Mouse (Mus musculus) heart, adult 11 months (tissue): ENCODE results near the gene Utrn.
A peak's percentile ranks its signal among the peaks of the same experiment; 100 is the strongest.

Experiments used
- DNase-seq: peaks from one replicate; pipeline ENCODE4 v3.0.0; 2022

Utrn gene

DNA sequence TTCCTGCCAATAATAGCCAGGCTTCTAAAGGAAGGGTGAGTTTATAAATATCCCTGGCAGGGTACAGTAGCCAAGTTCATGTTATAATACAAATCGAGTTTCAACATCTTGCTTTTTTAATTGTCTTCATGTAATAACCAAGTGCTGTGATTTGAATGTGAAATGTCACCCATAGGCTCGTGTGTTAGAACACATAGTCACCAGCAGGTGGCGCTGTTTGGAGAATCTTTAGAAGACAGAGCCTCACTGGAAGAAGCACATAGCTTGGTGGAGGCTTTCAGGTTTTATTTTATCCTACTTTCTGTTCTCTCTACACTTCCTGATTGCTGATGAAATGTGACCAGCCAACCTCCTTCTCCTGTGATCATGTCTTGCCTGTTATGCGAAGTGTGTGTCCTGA is 207.1 kb downstream of the Utrn start:
- DNase-seq = peak; percentile 21

GRCm38 (mm10) chr10:12658023-12658744 is 211.0 kb downstream of the Utrn start:
- DNase-seq = peak; percentile 49

- no peak for DNase-seq
These were observed 216.2 kb downstream of the Utrn start for GRCm38 (mm10) chr10:12652988-12653387.

DNA sequence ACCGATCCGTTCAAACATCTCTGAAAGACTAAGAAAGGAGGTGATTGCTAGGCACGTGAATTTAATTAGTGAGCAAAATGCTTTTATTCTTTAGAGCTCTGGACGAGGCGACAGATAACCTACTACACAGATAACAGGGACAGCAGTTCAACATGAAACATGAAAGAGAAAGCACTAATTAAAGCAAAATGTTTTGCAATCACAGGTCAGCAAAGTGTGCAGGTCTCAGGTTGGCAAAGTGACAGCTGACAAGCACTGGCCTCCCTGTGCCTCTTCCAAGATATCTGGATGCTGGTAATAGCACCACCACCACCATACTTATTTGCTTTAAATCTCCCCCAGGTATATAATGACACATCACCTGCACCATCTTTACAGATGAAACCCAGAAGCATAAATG is 223.0 kb downstream of the Utrn start:
- peak; percentile 75 for DNase-seq

DNA sequence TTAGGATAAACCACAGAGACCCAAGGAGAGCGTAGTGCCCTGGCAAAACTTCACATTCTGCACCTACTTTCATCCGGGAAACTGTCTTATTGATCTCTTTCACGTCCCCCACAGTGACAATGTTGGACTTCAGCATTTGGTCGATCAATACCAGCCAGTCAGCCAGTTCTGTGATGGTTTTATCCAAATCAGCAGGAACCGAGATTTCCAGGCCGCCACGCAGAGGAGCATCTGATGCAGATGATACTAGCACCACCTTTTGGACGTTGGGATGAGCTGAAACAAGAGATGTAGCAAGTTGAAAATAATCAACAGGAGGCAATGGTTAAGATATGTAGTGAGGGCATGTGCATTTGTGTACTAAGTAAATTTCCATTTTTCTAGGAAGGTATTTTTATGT is 225.8 kb downstream of the Utrn start:
- DNase-seq = no peak

DNA sequence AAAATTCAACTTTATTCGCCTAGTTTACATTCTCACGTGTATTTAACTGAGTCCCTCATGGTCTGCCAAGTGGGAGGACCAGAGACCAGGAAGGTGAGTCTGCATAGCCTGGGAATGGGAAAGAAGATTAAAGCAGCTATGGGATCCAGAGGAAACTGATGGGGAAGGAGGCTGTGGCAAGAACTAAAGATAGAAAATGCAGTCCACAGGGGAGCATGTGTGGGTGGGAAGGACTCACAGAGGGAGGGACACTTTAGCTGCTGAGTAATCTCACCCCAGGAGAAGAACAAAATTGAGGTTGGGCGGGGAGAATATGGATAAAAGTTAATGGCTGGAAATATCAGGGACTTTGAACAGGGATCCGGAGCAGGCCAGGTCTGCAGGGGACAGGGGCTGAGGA is 229.5 kb downstream of the Utrn start:
- no peak for DNase-seq

GRCm38 (mm10) chr10:12633965-12634364 is 235.2 kb downstream of the Utrn start:
- no peak for DNase-seq

DNA sequence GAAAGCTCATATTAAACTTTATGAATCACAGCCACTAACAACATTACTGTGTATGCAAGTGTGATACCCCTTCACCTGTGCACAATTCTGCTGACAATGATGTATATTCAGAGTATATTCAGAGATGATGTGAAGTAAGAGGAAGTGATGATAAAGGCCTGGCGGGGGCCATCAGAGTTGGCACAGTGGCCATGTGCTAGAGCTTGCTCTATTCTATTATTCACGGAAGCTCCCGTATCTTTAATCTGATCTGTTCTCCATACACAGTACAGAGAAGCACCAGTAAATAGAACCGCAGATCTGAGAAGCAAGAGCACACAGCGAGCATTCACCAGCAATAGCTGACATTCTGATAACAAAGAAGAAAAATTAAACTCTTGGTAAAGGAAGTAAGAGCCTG is 238.2 kb downstream of the Utrn start:
- DNase-seq = no peak

DNA sequence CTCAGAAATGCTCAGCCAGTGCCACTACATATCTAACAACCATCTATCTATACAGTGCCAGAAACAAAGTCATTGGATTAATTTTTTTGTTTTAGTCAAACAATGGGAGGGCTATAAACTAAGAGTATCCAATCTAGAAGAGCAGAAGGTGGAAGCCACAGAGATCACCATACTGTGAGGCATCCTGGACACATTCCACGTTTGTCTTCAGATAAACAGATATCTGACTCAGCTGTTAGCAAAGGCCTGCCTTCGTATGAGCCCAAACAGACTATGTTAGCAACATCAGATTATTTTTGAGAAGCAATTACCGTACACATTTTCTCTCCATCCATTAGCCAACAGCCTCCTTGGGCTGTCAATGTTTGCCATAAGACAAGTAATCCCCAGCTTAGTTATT is 250.8 kb downstream of the Utrn start:
- DNase-seq = no peak

DNA sequence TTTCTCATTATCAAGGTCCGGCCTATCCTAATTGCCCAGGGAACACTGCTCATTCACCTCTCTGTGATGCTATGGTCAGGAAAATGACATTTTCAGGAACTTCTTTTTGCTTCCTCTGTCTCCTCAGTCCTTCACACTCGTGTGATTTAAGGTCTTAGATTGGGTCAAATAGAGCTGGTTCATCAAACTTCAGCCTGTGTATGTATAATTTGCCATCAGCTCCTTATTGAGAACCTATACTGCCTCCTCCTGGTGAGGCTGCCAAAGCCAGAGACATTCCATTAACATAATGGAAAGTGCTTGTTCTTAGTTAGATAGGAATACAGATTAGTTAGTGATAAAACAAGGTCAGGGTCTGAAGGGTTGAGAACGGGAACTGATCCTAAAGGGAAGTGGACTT is 253.4 kb downstream of the Utrn start:
- DNase-seq = no peak

GRCm38 (mm10) chr10:12614465-12615199 is 254.5 kb downstream of the Utrn start:
- DNase-seq = no peak

GRCm38 (mm10) chr10:12612235-12612863 is 256.8 kb downstream of the Utrn start:
- no peak for DNase-seq

DNA sequence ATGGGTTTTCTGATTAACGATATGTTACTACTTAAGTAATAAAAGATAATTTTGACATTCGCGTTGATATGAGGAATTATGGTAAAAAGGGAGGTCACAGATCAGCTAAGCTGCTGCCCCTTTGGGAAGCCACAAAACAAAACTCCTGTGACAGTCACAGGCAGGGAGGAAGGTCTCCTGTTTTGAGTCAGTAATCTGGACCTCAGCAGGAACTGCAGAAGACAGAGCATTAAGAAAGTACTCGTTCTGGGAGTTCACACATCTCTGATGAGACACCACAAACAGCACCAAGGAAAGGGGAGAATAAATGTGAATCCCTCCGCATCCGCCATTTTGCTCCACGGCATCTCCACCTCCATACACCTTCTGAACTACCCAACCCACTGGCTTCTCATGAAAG is 259.3 kb downstream of the Utrn start:
- no peak for DNase-seq

DNA sequence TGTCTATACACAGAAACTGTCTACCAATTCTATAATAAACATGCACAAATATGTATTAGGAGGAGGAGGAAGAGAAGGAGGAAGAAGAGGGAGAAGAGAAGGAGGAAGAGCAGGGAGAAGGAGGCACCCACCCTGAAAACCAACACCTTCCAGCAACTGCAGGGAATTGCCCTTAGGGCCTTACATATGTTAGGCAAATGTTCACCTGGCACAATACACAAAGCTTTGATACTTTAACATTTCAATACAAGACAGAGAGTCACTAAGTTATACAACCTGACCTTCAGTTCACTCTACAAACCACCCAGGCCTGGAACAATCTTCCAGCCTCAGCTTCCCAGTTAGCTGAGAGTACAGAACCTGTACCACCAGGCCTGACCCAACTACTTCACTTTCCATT is 260.5 kb downstream of the Utrn start:
- DNase-seq = no peak

DNA sequence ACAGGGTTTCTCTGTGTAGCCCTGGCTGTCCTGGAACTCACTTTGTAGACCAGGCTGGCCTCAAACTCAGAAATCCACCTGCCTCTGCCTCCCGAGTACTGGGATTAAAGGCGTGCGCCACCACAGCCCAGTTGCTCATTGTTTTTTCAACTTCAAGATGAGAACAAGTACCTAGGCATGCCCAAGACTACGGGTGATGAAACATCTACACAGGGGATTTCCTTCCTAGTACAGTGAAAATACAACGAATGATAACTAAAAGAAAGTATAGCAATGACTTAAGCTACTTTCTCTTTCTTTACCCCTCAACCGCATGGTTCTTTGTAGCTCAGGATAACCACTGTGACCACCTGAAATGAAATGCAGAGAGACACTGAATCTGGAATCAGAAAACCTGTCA is 262.0 kb downstream of the Utrn start:
- peak; percentile 25 for DNase-seq

DNA sequence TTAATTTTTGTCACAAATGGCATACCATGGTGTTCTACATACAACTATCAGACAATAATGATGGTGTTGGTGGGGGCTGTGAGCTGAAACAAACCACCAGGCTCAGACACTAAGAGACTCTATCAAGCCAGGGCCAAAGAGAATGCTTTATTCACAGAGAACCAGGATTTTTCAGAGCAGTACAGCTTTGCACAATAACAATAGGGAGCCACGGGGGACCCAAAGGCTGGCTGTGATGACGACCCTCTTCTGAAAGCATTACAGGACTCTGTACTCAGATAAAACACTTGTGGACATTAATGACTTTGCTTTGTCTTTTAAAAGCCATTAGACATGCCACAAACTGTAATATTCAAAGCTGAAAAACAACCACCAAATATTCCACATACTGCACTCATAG is 273.8 kb downstream of the Utrn start:
- DNase-seq = no peak

DNA sequence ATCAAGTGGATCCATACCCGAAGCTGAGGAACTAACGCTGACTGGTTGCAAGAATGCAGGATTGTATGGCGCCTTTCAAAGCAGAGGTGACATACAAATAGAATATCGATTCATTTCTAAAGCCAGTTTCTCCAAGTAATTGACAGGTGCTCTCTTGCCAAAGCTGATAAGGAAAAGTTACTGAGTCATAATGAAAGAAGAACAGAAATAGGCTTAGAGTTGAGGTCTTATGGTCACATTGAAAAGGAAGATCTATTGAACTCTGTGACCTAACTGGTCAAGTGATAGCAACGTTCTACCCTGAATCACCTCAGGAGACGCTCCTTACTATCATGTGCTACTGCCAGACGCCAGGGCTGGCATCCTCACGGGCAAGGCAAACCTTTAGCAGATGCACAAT is 274.2 kb downstream of the Utrn start:
- no peak for DNase-seq

DNA sequence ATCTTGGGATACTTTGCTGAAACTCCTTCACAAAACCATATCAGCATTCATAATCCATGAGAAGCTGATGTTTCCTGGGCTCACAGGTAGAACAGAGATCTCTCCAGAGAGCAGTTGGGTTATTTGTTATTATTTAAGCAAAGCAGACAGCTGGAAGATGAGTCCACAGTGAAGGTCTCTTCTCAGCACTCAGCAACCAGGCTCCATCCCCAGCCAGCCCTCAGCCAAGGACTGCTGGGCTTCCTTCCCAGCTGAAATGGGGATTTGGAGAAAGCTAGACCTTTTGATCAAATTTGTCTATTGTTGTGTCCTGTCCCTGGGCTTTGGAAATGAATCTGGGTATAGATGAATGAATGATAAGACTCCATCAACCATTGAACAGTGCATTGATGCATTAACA is 276.1 kb downstream of the Utrn start:
- DNase-seq = peak; percentile 73

DNA sequence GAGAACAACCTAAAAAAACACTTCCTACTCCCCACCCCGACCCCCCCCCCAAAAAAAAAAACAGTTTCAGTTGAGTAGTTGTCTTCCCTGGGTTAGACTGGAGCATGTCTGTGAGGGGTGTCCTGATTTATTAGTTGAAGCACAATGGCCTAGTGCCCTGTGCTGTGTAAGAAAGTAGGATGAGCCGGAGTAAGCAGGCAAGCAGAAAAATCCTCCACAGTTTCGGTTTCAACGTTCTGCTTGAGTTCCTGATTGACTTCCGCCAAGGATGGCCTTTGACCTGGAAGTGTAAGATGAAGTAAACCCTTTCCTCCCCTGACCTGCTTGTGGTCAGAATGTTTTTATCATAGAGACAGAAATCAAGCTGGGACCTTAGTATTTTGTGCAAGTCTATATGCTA is 277.2 kb downstream of the Utrn start:
- DNase-seq = peak; percentile 84

DNA sequence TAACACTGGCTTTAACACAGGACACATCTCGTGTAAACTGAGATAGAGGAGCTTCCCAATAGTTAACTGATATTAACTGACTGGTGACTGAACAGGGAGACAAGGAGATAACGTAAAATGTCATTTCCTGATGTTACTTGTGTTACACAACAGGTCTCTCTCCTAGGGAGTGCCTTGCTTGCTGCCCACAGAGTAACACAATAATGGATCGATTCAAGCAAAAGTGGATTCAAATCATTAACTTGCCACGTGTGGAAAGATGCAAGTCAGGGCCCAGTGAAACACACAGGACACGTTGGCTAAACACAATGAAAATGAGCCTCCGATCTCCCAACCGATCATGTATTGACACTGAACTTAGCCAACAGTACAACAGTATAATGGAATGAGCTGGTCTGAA is 281.1 kb downstream of the Utrn start:
- no peak for DNase-seq

DNA sequence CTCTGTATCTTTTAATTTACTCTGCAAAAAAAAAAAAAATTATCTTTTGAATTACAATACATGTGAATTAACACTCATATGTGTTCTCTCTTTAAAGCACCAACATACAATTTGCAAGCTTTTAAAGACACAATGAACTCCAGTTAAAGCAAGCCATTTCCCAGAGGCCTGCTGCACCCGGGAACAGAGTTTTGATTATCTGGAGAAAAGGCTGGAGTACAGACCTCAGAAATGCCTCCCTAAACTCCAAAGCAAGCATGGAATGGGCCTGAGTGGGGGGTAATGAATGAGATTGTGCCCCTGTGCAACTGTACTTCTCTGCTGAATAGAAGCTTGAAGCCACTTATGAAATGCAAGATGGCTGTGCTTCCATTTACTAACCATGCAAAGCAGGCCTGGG is 281.8 kb downstream of the Utrn start:
- DNase-seq = no peak

- DNase-seq = no peak
These were observed 282.3 kb downstream of the Utrn start for GRCm38 (mm10) chr10:12586825-12587224.

- peak; percentile 61 for DNase-seq
These were observed 283.0 kb downstream of the Utrn start for GRCm38 (mm10) chr10:12586200-12586599.

DNA sequence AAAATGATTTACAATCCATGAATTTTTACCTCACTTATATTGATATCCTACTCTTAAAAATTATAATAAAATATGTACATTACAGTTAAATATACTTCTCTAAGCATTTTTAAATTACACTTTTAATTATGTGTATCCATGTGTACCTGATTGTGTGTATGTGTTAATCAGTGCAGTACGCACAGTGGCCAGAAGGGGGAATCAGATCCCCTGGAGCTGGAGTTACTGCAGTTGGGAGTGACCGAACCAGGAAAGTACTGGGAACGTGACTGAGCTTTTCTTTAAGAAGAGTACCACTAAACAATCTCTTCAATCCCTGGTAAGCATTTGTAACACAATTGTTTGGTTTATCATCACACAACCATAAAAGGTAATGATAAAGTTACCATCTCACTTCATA is 285.7 kb downstream of the Utrn start:
- no peak for DNase-seq
